Mouse (Mus musculus): ENCODE data around the gene Dnajc16. TPM values are rescaled to one million over a fixed set of nuclear protein-coding genes. Genes with fewer than 3 reads are reported as not detected.

The Dnajc16 gene
- polyA plus RNA-seq (2012; rRNA removed): 27.3 and 28.1 TPM in 2 replicates

- TF ChIP-seq CTCF (IDR thresholded peaks at IDR 0.05; ENCODE audit: borderline replicate concordance, insufficient read depth, low read depth, low read length): no peak
- TF ChIP-seq POLR2A (IDR thresholded peaks at IDR 0.05; ENCODE audit: borderline replicate concordance, insufficient read depth, low read length): peak; percentile 54; the same call in 1 of the 2 replicates
- peak within 1 kb of the TSS; percentile 20 for H3K27ac ChIP-seq (ENCODE audit: insufficient read depth, low read length)
Observed at GRCm38 (mm10) chr4:141790524-141790990, at the start of gene Dnajc16. Gene Dnajc16 (minus strand): TSS chr4:141790931.

GRCm38 (mm10) chr4:141834536-141835095 is 43.9 kb upstream of the Dnajc16 start:
- WGBS: 58% methylated on average over 5 of the region's 5 CpGs
- no peak for DNase-seq
- no peak overlapping the region for H3K27ac ChIP-seq (ENCODE audit: insufficient read depth, low read length)
- H3K27me3 ChIP-seq (ENCODE audit: control insufficient read depth, insufficient read depth, low read length): no peaks in the 10 kb centered on the region
- no peak for TF ChIP-seq CTCF (IDR thresholded peaks at IDR 0.05; ENCODE audit: borderline replicate concordance, insufficient read depth, low read depth, low read length)
- no peak for TF ChIP-seq POLR2A (IDR thresholded peaks at IDR 0.05; ENCODE audit: borderline replicate concordance, insufficient read depth, low read length)
- H3K4me3 ChIP-seq (replicated peaks; ENCODE audit: insufficient read depth, low read depth, low read length): no peak overlapping the region
- H3K4me1 ChIP-seq (ENCODE audit: control insufficient read depth, insufficient read depth, low read length): no peaks in the 10 kb centered on the region

More at GRCm38 (mm10) chr4:141790524-141790990, at the start of gene Dnajc16:
- peak; percentile 97 to 99 for DNase-seq
- WGBS: under 1% methylated on average over 42 of the region's 42 CpGs
- peaks cover 4% of the 10 kb centered on the region; the same call in 1 of the 2 replicates for H3K4me1 ChIP-seq (ENCODE audit: control insufficient read depth, insufficient read depth, low read length)
- H3K27me3 ChIP-seq (ENCODE audit: control insufficient read depth, insufficient read depth, low read length): no peaks in the 10 kb centered on the region
- H3K4me3 ChIP-seq (replicated peaks; ENCODE audit: insufficient read depth, low read depth, low read length): peak within 1 kb of the TSS; percentile 63

- Histone ChIP-seq H3K4me1 (ENCODE audit: control insufficient read depth, insufficient read depth, low read length) (no peaks in the 10 kb centered on the region), H3K27me3 (ENCODE audit: control insufficient read depth, insufficient read depth, low read length) (no peaks in the 10 kb centered on the region), H3K4me3 (replicated peaks; ENCODE audit: insufficient read depth, low read depth, low read length) (no peak overlapping the region), H3K27ac (ENCODE audit: insufficient read depth, low read length) (no peak overlapping the region)
- DNase-seq: no peak
- WGBS: 43% methylated on average over 1 of the region's 1 CpGs
- TF ChIP-seq POLR2A (IDR thresholded peaks at IDR 0.05; ENCODE audit: borderline replicate concordance, insufficient read depth, low read length) (no peak), CTCF (IDR thresholded peaks at IDR 0.05; ENCODE audit: borderline replicate concordance, insufficient read depth, low read depth, low read length) (no peak)
Observed at GRCm38 (mm10) chr4:141833911-141834310, 43.2 kb upstream of the Dnajc16 start.

- no peak for DNase-seq
- WGBS: 73% methylated on average over 7 of the region's 7 CpGs
- Histone ChIP-seq H3K27ac (ENCODE audit: insufficient read depth, low read length) (no peak overlapping the region), H3K27me3 (ENCODE audit: control insufficient read depth, insufficient read depth, low read length) (no peaks in the 10 kb centered on the region), H3K4me1 (ENCODE audit: control insufficient read depth, insufficient read depth, low read length) (no peaks in the 10 kb centered on the region), H3K4me3 (replicated peaks; ENCODE audit: insufficient read depth, low read depth, low read length) (no peak overlapping the region)
- TF ChIP-seq CTCF (IDR thresholded peaks at IDR 0.05; ENCODE audit: borderline replicate concordance, insufficient read depth, low read depth, low read length) (no peak), POLR2A (IDR thresholded peaks at IDR 0.05; ENCODE audit: borderline replicate concordance, insufficient read depth, low read length) (no peak)
Observed at GRCm38 (mm10) chr4:141831361-141831760, 40.6 kb upstream of the Dnajc16 start.

GRCm38 (mm10) chr4:141830381-141830780 is 39.6 kb upstream of the Dnajc16 start:
- 56% methylated on average over 11 of the region's 11 CpGs for WGBS
- Histone ChIP-seq H3K27me3 (ENCODE audit: control insufficient read depth, insufficient read depth, low read length) (no peaks in the 10 kb centered on the region), H3K4me1 (ENCODE audit: control insufficient read depth, insufficient read depth, low read length) (no peaks in the 10 kb centered on the region), H3K27ac (ENCODE audit: insufficient read depth, low read length) (no peak overlapping the region), H3K4me3 (replicated peaks; ENCODE audit: insufficient read depth, low read depth, low read length) (no peak overlapping the region)
- TF ChIP-seq CTCF (IDR thresholded peaks at IDR 0.05; ENCODE audit: borderline replicate concordance, insufficient read depth, low read depth, low read length): no peak
- no peak for TF ChIP-seq POLR2A (IDR thresholded peaks at IDR 0.05; ENCODE audit: borderline replicate concordance, insufficient read depth, low read length)
- no peak for DNase-seq

- WGBS: 66% methylated on average over 4 of the region's 4 CpGs
- no peak for TF ChIP-seq CTCF (IDR thresholded peaks at IDR 0.05; ENCODE audit: borderline replicate concordance, insufficient read depth, low read depth, low read length)
- TF ChIP-seq POLR2A (IDR thresholded peaks at IDR 0.05; ENCODE audit: borderline replicate concordance, insufficient read depth, low read length): no peak
- H3K4me3 ChIP-seq (replicated peaks; ENCODE audit: insufficient read depth, low read depth, low read length): no peak overlapping the region
- H3K4me1 ChIP-seq (ENCODE audit: control insufficient read depth, insufficient read depth, low read length): no peaks in the 10 kb centered on the region
- no peak overlapping the region for H3K27ac ChIP-seq (ENCODE audit: insufficient read depth, low read length)
- no peaks in the 10 kb centered on the region for H3K27me3 ChIP-seq (ENCODE audit: control insufficient read depth, insufficient read depth, low read length)
- peak in 1 of 2 experiments; percentile 16 for DNase-seq
Observed at GRCm38 (mm10) chr4:141828177-141828576, 37.4 kb upstream of the Dnajc16 start.

- H3K27me3 ChIP-seq (ENCODE audit: control insufficient read depth, insufficient read depth, low read length): no peaks in the 10 kb centered on the region
- no peaks in the 10 kb centered on the region for H3K4me1 ChIP-seq (ENCODE audit: control insufficient read depth, insufficient read depth, low read length)
- H3K27ac ChIP-seq (ENCODE audit: insufficient read depth, low read length): no peak overlapping the region
- no peak overlapping the region for H3K4me3 ChIP-seq (replicated peaks; ENCODE audit: insufficient read depth, low read depth, low read length)
- no peak for TF ChIP-seq CTCF (IDR thresholded peaks at IDR 0.05; ENCODE audit: borderline replicate concordance, insufficient read depth, low read depth, low read length)
- TF ChIP-seq POLR2A (IDR thresholded peaks at IDR 0.05; ENCODE audit: borderline replicate concordance, insufficient read depth, low read length): no peak
- WGBS: 77% methylated on average over 2 of the region's 2 CpGs
- DNase-seq: no peak
Observed at GRCm38 (mm10) chr4:141827401-141827800, 36.7 kb upstream of the Dnajc16 start.

GRCm38 (mm10) chr4:141826060-141826459 is 35.3 kb upstream of the Dnajc16 start, which contains the start of gene Cela2a:
Gene Cela2a (minus strand): TSS chr4:141826160.
- TF ChIP-seq CTCF (IDR thresholded peaks at IDR 0.05; ENCODE audit: borderline replicate concordance, insufficient read depth, low read depth, low read length): no peak
- no peak for TF ChIP-seq POLR2A (IDR thresholded peaks at IDR 0.05; ENCODE audit: borderline replicate concordance, insufficient read depth, low read length)
- WGBS: 64% methylated on average over 5 of the region's 5 CpGs
- no peak for DNase-seq

More at GRCm38 (mm10) chr4:141826060-141826459, 35.3 kb upstream of the Dnajc16 start, which contains the start of gene Cela2a:
- Histone ChIP-seq H3K4me3 (replicated peaks; ENCODE audit: insufficient read depth, low read depth, low read length) (no peak within 1 kb of the TSS), H3K4me1 (ENCODE audit: control insufficient read depth, insufficient read depth, low read length) (no peaks in the 10 kb centered on the region), H3K27me3 (ENCODE audit: control insufficient read depth, insufficient read depth, low read length) (no peaks in the 10 kb centered on the region), H3K27ac (ENCODE audit: insufficient read depth, low read length) (no peak within 1 kb of the TSS)
